Mouse (Mus musculus) forebrain, postnatal 0 days (tissue): ENCODE measurements around the gene Zcchc9. TPM values are rescaled to one million over a fixed set of nuclear protein-coding genes. Genes with fewer than 3 reads are reported as not detected.

Experiments used
- ATAC-seq: fragments of 200-750 bp; cut with Nextera tagmentation; 2 replicates; pipeline ENCODE4 v1.8.0; 2017; ENCODE audit warnings: mild to moderate bottlenecking, moderate library complexity
- DNase-seq: peaks from one replicate; pipeline ENCODE4 v3.0.0-alpha.2; 2015
- H3K27ac ChIP-seq: fragments of 300-500 bp; sonication (generic); 2 replicates; pipeline ENCODE4 v1.5.1; 2014; ENCODE audit warnings: low read depth, mild to moderate bottlenecking, antibody characterized with exemption, low read length, moderate library complexity, mixed read lengths
- H3K27me3 ChIP-seq: fragments of 300-500 bp; sonication (generic); 2 replicates; pipeline ENCODE4 v1.6.1; 2014; ENCODE audit warnings: mild to moderate bottlenecking, low read length, mixed read lengths; ENCODE audit not compliant: insufficient read depth
- H3K36me3 ChIP-seq: fragments of 300-500 bp; sonication (generic); 2 replicates; pipeline ENCODE4 v1.6.1; 2014; ENCODE audit warnings: mild to moderate bottlenecking, moderate library complexity; ENCODE audit not compliant: insufficient read depth
- H3K4me1 ChIP-seq: fragments of 300-500 bp; sonication (generic); 2 replicates; pipeline ENCODE4 v1.6.1; 2014; ENCODE audit warnings: antibody characterized with exemption; ENCODE audit not compliant: insufficient read depth
- H3K4me2 ChIP-seq: fragments of 300-500 bp; sonication (generic); 2 replicates; pipeline ENCODE4 v1.6.1; 2014; ENCODE audit warnings: low read depth, mild to moderate bottlenecking, moderate library complexity
- H3K4me3 ChIP-seq: fragments of 300-500 bp; sonication (generic); 2 replicates; pipeline ENCODE4 v1.5.1; 2014; ENCODE audit warnings: low read depth, low read length, mixed read lengths
- H3K9ac ChIP-seq: fragments of 300-500 bp; sonication (generic); 2 replicates; pipeline ENCODE4 v1.6.1; 2014; ENCODE audit warnings: mild to moderate bottlenecking
- H3K9me3 ChIP-seq: fragments of 300-500 bp; sonication (generic); 2 replicates; pipeline ENCODE4 v1.6.1; 2016; ENCODE audit warnings: low read length
- CTCF ChIP-seq: sonication (generic); IDR thresholded peaks from 2 replicates; pipeline ENCODE4 v1.5.1; 2016; ENCODE audit warnings: antibody characterized with exemption, control low read depth, low read depth
- WGBS: fragments of 180-500 bp; shearing (Covaris S2); extraction: QIAGEN DNeasy Blood & Tissue Kit; methylation state at CpG from one replicate; pipeline ENCODE4 v1.1.7; 2014; 5-methylcytosine and 5-hydroxymethylcytosine counted together
- polyA plus RNA-seq: library from polyadenylated mRNA; unstranded; fragments of >200 nt; fragmentation: Nextera tagmentation; extraction: Ambion mirVana; gene quantifications from 2 replicates; pipeline ENCODE4 v1.2.1, GENCODE M21; 2015
- total RNA-seq: library from RNA; depleted of rRNA; stranded (reverse); fragments of >200 nt; gene quantifications from 2 replicates; pipeline ENCODE4 v1.2.3, GENCODE M21; 2014; rRNA removed

Zcchc9 gene
- total RNA-seq (13.0 and 31.0 TPM in 2 replicates), polyA plus RNA-seq (6.4 and 13.0 TPM in 2 replicates)

DNA sequence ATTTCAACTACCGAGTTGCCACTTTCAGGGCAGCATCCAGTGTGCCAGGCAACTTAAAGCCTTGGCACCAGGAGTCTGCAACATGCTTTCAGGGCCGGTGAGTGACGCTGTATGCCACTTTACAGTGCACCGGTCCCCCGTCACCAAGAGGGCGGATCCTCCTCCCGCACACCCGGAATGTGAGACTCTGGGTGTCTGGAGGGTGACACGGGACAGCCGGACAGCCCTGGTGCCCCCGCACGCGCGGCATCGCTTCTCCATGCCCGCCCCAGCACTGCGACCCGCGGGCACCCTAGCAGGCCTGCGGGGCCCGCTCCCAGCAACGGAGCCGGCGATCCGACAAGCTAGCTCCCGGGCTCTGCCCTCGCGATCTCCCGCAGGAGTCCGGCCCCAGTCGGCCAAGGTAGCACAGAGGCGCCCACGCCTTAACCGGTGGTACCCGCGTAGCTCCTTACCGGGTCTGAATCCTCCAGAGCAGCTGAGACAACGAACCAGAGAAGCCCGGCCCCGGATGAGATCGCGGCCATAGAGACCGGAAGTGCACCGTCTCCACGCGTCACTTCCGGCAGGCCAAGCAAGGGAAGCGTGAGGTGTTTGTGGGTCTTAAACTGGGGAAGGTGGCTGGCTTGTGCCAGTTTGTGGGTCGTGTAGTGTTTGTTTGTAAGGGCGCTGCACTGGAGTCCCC is at the start of gene Zcchc9:
Gene Zcchc9 (minus strand): TSS at position 551 of the 685 bp plus-strand sequence.
- ATAC-seq = peak; percentile 99
- H3K4me3 ChIP-seq = peak within 1 kb of the TSS; percentile 91
- H3K4me2 ChIP-seq = peak within 1 kb of the TSS; percentile 47
- H3K27ac ChIP-seq = peak within 1 kb of the TSS; percentile 94
- 2% methylated on average over 50 of the region's 50 CpGs for WGBS
- H3K4me1 ChIP-seq = no peaks in the 10 kb centered on the region
- H3K36me3 ChIP-seq = peaks cover 11% of the 10 kb centered on the region
- TF ChIP-seq CTCF = peak; percentile 67
- H3K9ac ChIP-seq = peak within 1 kb of the TSS; percentile 98
- no peaks in the 10 kb centered on the region for H3K27me3 ChIP-seq
- DNase-seq = peak; percentile 95
- H3K9me3 ChIP-seq = no peaks in the 10 kb centered on the region

GRCm38 (mm10) chr13:91854412-91854811 is 46.9 kb upstream of the Zcchc9 start:
- no peak overlapping the region for H3K27ac ChIP-seq
- no peak overlapping the region for H3K4me2 ChIP-seq
- no peak overlapping the region for H3K9ac ChIP-seq
- H3K4me3 ChIP-seq = no peak overlapping the region
- DNase-seq = no peak
- no peak for TF ChIP-seq CTCF
- no peaks in the 10 kb centered on the region for H3K27me3 ChIP-seq
- no peaks in the 10 kb centered on the region for H3K9me3 ChIP-seq
- 72% methylated on average over 3 of the region's 3 CpGs for WGBS
- H3K36me3 ChIP-seq = no peaks in the 10 kb centered on the region
- no peaks in the 10 kb centered on the region for H3K4me1 ChIP-seq
- ATAC-seq = no peak

DNA sequence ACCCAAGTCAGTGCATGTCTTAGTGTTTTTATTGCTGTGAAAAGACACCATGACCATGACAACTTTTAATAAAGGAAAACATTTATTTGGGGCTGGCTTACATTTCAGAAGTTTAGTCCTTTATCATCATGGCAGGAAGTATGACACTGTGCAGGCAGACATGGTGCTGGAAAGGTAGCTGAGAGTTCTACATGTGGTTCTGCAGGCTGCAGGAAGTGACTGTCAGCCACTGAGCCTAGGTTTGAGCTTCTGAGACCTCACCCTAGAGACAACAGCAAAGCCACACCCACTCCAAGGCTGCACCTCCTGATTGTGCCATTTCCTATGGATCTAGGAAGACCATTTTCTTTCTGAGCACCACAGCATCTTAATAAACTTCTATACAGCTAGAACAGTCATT is 20.4 kb upstream of the Zcchc9 start:
- ATAC-seq (no peak), DNase-seq (no peak)
- Histone ChIP-seq H3K4me2 (no peak overlapping the region), H3K9me3 (no peaks in the 10 kb centered on the region), H3K4me3 (no peak overlapping the region), H3K36me3 (no peaks in the 10 kb centered on the region), H3K27ac (no peak overlapping the region), H3K9ac (no peak overlapping the region), H3K4me1 (no peaks in the 10 kb centered on the region), H3K27me3 (no peaks in the 10 kb centered on the region)
- no peak for TF ChIP-seq CTCF

DNA sequence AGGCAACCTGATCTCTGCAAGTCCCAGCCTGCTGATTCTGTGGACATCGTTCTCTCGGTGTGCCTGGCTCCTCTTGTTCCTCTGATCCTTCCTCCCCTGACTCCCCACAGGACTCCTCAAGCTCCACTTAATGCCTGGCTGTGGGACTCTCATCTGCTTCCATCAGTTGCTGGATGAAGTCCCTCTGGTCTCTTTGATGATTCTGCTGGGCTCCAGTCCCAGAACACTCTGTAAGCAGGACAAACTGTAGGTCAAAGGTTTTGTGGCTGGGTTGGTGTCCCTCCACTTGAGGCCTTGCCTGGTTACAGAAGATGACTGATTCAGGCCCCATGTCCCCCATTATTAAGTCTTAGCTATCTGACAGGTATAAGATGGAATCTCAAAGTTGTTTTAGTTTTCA is 18.6 kb upstream of the Zcchc9 start:
- no peak for TF ChIP-seq CTCF
- ATAC-seq = no peak
- no peak overlapping the region for H3K4me3 ChIP-seq

DNA sequence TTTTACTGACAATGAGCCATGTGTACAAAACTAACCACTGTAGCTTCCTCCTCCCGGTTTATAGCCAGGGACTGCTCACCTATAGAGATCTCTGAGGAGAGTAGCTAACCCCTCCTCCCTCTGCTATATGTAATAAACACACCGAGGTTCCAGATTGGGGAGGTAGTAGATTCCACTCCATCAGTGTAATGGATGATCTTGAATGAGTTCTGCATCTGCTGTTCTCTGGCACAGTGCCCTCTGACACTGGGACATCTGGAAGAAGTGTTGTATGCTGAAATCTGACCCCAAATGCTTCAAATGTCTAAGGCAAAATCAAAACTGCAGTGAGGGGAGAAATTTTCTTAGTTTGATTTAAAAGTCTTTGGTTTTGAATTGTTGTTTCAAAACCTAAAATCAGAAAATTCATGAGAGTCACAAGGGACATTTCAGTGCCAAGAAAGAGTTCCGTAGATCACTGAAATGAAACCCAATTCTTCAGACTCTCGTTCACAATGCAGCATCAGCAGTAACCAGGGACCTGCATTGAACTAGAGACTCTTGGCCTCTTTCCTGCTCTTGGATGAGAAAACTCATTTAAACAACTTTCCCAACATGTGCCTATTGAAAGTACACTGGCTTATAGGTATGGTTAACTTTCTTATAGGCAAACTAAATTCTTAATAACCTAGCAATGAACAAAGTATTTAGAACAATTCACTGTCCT is 17.5 kb upstream of the Zcchc9 start:
- Histone ChIP-seq H3K4me3 (no peak overlapping the region), H3K27ac (no peak overlapping the region), H3K4me2 (no peak overlapping the region), H3K9me3 (no peaks in the 10 kb centered on the region), H3K36me3 (no peaks in the 10 kb centered on the region), H3K9ac (no peak overlapping the region), H3K27me3 (no peaks in the 10 kb centered on the region), H3K4me1 (no peaks in the 10 kb centered on the region)
- no peak for DNase-seq
- TF ChIP-seq CTCF = no peak
- 63% methylated on average over 4 of the region's 4 CpGs for WGBS
- ATAC-seq = no peak

More for the DNA sequence above, 18.6 kb upstream of the Zcchc9 start:
- Histone ChIP-seq H3K4me1 (no peaks in the 10 kb centered on the region), H3K27me3 (no peaks in the 10 kb centered on the region), H3K9ac (no peak overlapping the region), H3K9me3 (no peaks in the 10 kb centered on the region), H3K27ac (no peak overlapping the region), H3K4me2 (no peak overlapping the region), H3K36me3 (no peaks in the 10 kb centered on the region)
- DNase-seq = no peak
- 95% methylated on average over 2 of the region's 2 CpGs for WGBS

DNA sequence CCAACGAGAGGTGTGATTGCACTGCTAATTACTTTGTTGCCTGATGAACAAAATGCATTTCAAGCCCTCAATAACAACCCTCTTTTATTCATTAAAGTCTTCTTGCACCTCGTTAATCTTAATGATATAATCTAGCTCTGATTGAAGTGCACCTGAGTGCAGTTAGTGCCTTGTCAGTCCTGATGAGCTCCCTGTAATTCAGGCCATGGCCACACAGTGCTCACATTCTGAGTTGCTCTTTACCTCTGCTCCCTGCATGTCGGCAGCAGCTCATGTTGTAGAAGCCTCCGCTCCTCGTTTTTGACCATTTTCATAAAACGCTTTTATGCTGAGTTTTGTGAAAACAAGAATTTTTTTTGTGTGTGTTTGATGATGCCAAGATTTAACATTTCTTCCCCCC is 16.2 kb upstream of the Zcchc9 start:
- H3K4me3 ChIP-seq = no peak overlapping the region
- peak; percentile 69; the same call in 1 of the 2 replicates for ATAC-seq
- no peaks in the 10 kb centered on the region for H3K9me3 ChIP-seq
- H3K36me3 ChIP-seq = no peaks in the 10 kb centered on the region
- TF ChIP-seq CTCF = 0 out of 2 replicates have a peak, but pooled peaks have one; percentile 4
- H3K4me1 ChIP-seq = no peaks in the 10 kb centered on the region
- DNase-seq = no peak
- H3K9ac ChIP-seq = no peak overlapping the region
- H3K27me3 ChIP-seq = no peaks in the 10 kb centered on the region
- H3K4me2 ChIP-seq = no peak overlapping the region
- no peak overlapping the region for H3K27ac ChIP-seq
- WGBS = 46% methylated on average over 6 of the region's 6 CpGs

- ATAC-seq (no peak), DNase-seq (no peak)
- Histone ChIP-seq H3K4me3 (no peak overlapping the region), H3K9me3 (no peaks in the 10 kb centered on the region), H3K27ac (no peak overlapping the region), H3K4me1 (no peaks in the 10 kb centered on the region), H3K36me3 (no peaks in the 10 kb centered on the region), H3K27me3 (no peaks in the 10 kb centered on the region), H3K4me2 (no peak overlapping the region), H3K9ac (no peak overlapping the region)
- 80% methylated on average over 5 of the region's 5 CpGs for WGBS
- TF ChIP-seq CTCF = no peak
Measured at GRCm38 (mm10) chr13:91814670-91815069, 7.2 kb upstream of the Zcchc9 start.
